Mouse (Mus musculus): ENCODE measurements at regions not wholly inside any gene's neighbourhood (a gene's known extent, or its start where the extent isn't known, plus 50 kb on each side); places are given as distances from the start of the nearest gene placed in this dataset.
A peak's percentile ranks its signal among the peaks of the same experiment; 100 is the strongest.

DNA sequence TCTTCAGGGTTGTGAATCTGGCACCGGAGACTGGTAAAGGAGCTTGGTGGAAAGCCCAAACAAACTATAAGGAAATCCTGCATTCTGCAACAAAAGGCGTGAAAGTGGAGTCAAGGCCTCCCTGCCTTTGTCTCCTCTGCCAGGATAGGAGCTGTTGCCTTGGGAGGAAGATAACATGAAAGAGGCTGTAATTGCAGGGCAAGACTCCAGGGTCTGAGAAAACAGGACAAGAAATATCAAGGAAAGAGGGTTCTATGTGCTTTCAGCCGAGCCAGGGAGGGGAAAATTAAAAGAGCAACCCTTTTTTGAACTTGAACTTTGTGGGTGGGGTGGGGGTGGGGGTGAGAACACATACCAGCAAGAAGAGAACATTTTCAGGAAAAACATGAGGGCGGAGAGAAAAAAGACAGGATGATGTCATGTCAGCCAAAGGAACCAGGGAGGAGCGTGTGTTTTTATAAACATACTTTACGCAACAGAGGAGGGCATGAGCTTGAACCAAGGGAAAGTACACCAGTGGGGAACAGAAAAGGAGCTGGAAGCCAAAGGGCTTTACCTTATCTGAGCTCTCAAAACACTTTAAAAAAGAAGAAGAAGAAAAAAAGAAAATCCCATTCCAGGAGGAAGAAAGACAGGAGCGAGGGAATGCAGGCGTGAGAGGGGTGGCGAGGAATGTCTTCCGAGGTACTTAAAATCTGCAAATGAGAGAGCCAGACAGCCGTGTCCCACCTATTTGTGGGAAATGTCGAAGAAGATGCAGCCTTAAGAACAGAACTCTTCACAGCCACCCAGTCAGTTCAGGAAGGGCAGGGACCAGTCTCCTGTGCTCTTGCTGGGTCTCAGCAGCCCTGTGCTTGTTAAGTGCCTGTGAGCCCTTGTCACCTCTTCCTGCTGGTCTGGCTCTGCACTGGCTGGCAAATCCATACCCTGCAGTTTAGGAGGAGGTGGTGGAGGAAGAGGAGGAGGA is 66.2 kb upstream of the Irf2bp2 start:
- H3K36me3 ChIP-seq (ENCODE audit: control insufficient read depth, insufficient read depth, low read length), result no peaks in the 10 kb centered on the region
- H3K27ac ChIP-seq (ENCODE audit: low read depth, low read length), result peak overlapping the region; percentile 90
- peaks cover 62% of the 10 kb centered on the region for H3K4me1 ChIP-seq (ENCODE audit: control insufficient read depth, insufficient read depth, low read length)
- 26% methylated on average over 12 of the region's 12 CpGs for WGBS
- H3K9ac ChIP-seq (ENCODE audit: low read depth, low read length), result peak overlapping the region; percentile 44; the same call in 1 of the 2 replicates
- 0 out of 2 replicates have a peak overlapping the region, but pooled peaks have one; percentile 2 for H3K4me3 ChIP-seq (ENCODE audit: low read length)
- H3K4me2 ChIP-seq (replicated peaks; ENCODE audit: low read depth, low read length), result peak overlapping the region; percentile 34
- no peaks in the 10 kb centered on the region for H3K9me3 ChIP-seq (ENCODE audit: control insufficient read depth, low read length)
- no peaks in the 10 kb centered on the region for H3K27me3 ChIP-seq (ENCODE audit: control insufficient read depth, insufficient read depth, low read length)
- peak; percentile 55; the same call in 1 of the 2 replicates for ATAC-seq (ENCODE audit: low FRiP score, low TSS enrichment)

DNA sequence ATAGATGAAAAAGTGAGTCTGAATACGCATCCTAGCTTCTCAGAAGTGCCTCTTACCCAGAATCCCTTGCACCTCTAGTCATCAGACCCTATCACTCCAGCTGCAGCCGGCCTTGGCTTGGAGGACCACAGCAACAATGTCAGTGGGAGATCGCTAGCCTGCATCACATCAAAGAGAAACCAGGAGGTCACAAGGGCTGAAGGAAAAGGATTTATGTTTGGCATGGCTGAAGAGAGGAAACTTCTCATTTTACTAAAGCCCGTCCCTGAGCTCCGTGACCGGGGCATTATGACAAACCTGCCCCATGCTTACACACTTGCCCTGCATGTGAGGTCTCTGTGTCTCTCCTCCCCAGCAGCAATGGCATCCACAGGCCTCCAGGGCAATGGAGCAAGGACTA is 63.8 kb upstream of the Irf2bp2 start:
- no peak overlapping the region for H3K4me2 ChIP-seq (replicated peaks; ENCODE audit: low read depth, low read length)
- ATAC-seq (ENCODE audit: low FRiP score, low TSS enrichment), result peak; percentile 51
- no peaks in the 10 kb centered on the region for H3K27me3 ChIP-seq (ENCODE audit: control insufficient read depth, insufficient read depth, low read length)
- H3K9ac ChIP-seq (ENCODE audit: low read depth, low read length), result no peak overlapping the region
- H3K4me3 ChIP-seq (ENCODE audit: low read length), result no peak overlapping the region
- peaks cover 38% of the 10 kb centered on the region for H3K4me1 ChIP-seq (ENCODE audit: control insufficient read depth, insufficient read depth, low read length)
- peak overlapping the region; percentile 47; the same call in 1 of the 2 replicates for H3K27ac ChIP-seq (ENCODE audit: low read depth, low read length)
- WGBS, result 12% methylated on average over 6 of the region's 6 CpGs
- no peaks in the 10 kb centered on the region for H3K36me3 ChIP-seq (ENCODE audit: control insufficient read depth, insufficient read depth, low read length)
- H3K9me3 ChIP-seq (ENCODE audit: control insufficient read depth, low read length), result no peaks in the 10 kb centered on the region

DNA sequence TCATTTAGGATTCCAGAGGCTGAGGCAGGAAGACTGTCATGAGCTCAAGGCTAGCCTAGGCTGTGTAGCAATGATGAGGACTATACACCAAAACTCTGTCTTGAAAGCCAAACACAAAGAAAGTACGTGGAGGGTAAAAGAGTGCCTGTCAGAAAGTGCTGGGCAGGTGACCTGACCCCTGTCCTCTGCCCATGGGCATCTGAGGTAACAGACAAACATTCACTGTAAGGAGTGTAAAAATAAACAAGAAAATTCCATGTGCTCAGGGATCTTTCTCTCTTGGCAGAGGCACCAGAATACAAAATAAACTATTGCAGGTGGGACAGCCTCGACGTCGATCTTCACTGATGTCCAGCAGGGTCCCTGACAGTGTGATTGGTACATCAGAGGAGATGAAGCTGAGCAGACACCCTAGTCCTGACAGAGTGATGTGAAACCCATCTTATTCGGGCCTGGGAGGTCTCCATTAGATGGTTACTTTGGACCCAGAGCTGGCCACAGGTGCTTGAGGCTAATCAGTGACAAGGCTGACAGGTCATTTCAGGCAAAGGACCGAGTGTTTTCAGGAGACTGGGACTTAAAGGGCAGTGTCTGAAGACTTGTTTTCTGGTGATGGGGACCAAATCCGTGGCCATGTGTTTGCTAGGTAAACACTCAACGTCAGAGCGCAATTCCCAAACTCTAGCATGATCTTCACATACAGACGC is 62.9 kb upstream of the Irf2bp2 start:
- Histone ChIP-seq H3K4me3 (ENCODE audit: low read length) (no peak overlapping the region), H3K36me3 (ENCODE audit: control insufficient read depth, insufficient read depth, low read length) (no peaks in the 10 kb centered on the region), H3K9ac (ENCODE audit: low read depth, low read length) (no peak overlapping the region), H3K4me2 (replicated peaks; ENCODE audit: low read depth, low read length) (no peak overlapping the region), H3K4me1 (ENCODE audit: control insufficient read depth, insufficient read depth, low read length) (peaks cover 30% of the 10 kb centered on the region), H3K27ac (ENCODE audit: low read depth, low read length) (no peak overlapping the region; the same call in 1 of the 2 replicates), H3K9me3 (ENCODE audit: control insufficient read depth, low read length) (no peaks in the 10 kb centered on the region), H3K27me3 (ENCODE audit: control insufficient read depth, insufficient read depth, low read length) (no peaks in the 10 kb centered on the region)
- ATAC-seq (ENCODE audit: low FRiP score, low TSS enrichment), result no peak
- 77% methylated on average over 10 of the region's 10 CpGs for WGBS

DNA sequence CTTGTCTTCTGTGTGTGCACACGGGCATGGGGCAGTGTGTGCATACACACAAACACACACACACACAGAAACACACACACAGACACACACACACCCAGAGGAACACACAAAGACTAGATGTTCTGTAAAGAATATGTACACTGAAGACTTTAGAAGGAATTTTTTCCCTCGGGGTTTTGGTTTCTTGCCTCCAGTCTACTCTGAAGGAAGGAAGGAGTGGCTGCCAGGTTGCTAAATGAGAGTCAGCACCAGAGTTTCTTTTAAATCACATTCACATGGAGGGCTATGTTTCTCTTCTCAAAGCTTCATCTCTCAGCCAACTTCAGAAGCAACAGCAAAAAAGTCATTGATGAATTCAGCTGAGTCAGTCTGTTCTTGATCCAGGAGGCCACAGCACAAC is 61.8 kb upstream of the Irf2bp2 start:
- WGBS, result 39% methylated on average over 2 of the region's 2 CpGs
- H3K9me3 ChIP-seq (ENCODE audit: control insufficient read depth, low read length), result no peaks in the 10 kb centered on the region
- H3K36me3 ChIP-seq (ENCODE audit: control insufficient read depth, insufficient read depth, low read length), result no peaks in the 10 kb centered on the region
- no peaks in the 10 kb centered on the region for H3K27me3 ChIP-seq (ENCODE audit: control insufficient read depth, insufficient read depth, low read length)
- H3K4me1 ChIP-seq (ENCODE audit: control insufficient read depth, insufficient read depth, low read length), result peaks cover 22% of the 10 kb centered on the region
- H3K4me2 ChIP-seq (replicated peaks; ENCODE audit: low read depth, low read length), result no peak overlapping the region
- 0 out of 2 replicates have a peak overlapping the region, but pooled peaks have one; percentile 4 for H3K27ac ChIP-seq (ENCODE audit: low read depth, low read length)
- no peak for ATAC-seq (ENCODE audit: low FRiP score, low TSS enrichment)
- H3K4me3 ChIP-seq (ENCODE audit: low read length), result no peak overlapping the region
- no peak overlapping the region for H3K9ac ChIP-seq (ENCODE audit: low read depth, low read length)

DNA sequence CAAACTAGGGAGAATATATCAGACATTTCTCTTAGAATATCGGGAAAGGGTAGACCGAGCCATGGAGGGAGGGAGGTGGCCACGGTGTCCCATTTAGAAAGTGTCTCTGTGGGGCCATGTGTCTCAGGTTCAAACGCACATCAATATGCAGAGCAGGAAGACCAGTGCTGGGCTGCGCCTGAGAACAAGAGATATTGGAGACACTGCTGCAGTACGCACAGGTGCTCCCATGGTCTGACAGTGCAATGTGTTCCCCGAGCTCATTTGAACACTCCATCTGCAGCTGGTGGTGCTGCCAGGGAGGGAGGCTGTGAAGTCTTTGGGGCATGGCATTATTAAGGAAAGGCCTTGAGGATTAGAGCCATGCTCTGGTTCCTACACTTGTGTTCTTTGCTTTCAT is 60.6 kb upstream of the Irf2bp2 start:
- no peaks in the 10 kb centered on the region for H3K27me3 ChIP-seq (ENCODE audit: control insufficient read depth, insufficient read depth, low read length)
- H3K9ac ChIP-seq (ENCODE audit: low read depth, low read length), result no peak overlapping the region
- no peak overlapping the region for H3K4me3 ChIP-seq (ENCODE audit: low read length)
- no peak overlapping the region for H3K4me2 ChIP-seq (replicated peaks; ENCODE audit: low read depth, low read length)
- no peaks in the 10 kb centered on the region for H3K9me3 ChIP-seq (ENCODE audit: control insufficient read depth, low read length)
- H3K4me1 ChIP-seq (ENCODE audit: control insufficient read depth, insufficient read depth, low read length), result peaks cover 10% of the 10 kb centered on the region
- no peaks in the 10 kb centered on the region for H3K36me3 ChIP-seq (ENCODE audit: control insufficient read depth, insufficient read depth, low read length)
- H3K27ac ChIP-seq (ENCODE audit: low read depth, low read length), result no peak overlapping the region
- 81% methylated on average over 7 of the region's 7 CpGs for WGBS
- ATAC-seq (ENCODE audit: low FRiP score, low TSS enrichment), result no peak

DNA sequence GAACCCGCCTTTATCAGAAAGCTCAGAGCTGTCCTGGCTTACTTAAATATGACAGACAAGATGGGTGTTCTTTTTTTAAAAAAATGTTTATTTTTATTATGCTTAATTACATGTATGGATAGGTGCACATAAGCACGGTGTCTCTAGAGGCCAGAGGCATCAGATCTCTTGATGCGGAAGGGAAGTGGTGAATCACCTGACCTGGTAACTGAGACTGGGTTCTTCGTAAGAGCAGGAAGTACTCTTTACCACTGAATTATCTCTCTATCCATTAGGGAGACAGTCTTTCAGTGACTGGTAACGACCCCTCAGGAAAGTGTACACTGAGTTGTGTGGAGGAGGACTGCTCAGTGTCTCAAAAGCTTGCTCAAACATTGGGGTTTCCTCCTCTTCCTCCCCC is 58.4 kb upstream of the Irf2bp2 start:
- Histone ChIP-seq H3K4me3 (ENCODE audit: low read length) (no peak overlapping the region), H3K9me3 (ENCODE audit: control insufficient read depth, low read length) (no peaks in the 10 kb centered on the region), H3K9ac (ENCODE audit: low read depth, low read length) (no peak overlapping the region), H3K27me3 (ENCODE audit: control insufficient read depth, insufficient read depth, low read length) (no peaks in the 10 kb centered on the region), H3K36me3 (ENCODE audit: control insufficient read depth, insufficient read depth, low read length) (no peaks in the 10 kb centered on the region), H3K4me1 (ENCODE audit: control insufficient read depth, insufficient read depth, low read length) (peaks cover 5% of the 10 kb centered on the region; the same call in 1 of the 2 replicates), H3K4me2 (replicated peaks; ENCODE audit: low read depth, low read length) (no peak overlapping the region), H3K27ac (ENCODE audit: low read depth, low read length) (no peak overlapping the region)
- WGBS, result 66% methylated on average over 5 of the region's 5 CpGs
- no peak for ATAC-seq (ENCODE audit: low FRiP score, low TSS enrichment)

DNA sequence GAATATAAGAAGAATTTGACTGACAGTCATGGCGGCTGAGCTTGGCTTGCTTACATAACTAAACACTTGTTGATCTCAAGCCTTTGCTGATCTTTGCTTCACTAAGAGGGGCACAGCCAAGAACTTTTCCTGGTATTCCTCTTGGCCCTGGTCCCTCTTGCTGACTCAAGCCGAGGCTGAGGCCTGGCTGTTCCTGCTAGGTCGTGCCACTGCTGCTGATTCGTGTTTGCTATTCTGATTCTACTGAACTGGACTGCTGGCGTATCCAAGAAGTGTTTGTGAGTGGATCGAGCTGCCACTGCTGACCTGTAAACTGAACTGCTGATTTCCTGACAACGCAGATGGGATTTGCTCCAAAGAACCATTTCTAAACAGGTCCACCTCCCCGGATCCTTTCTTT is 57.2 kb upstream of the Irf2bp2 start:
- ATAC-seq (ENCODE audit: low FRiP score, low TSS enrichment), result no peak
- no peak overlapping the region for H3K4me2 ChIP-seq (replicated peaks; ENCODE audit: low read depth, low read length)
- H3K4me1 ChIP-seq (ENCODE audit: control insufficient read depth, insufficient read depth, low read length), result peaks cover 5% of the 10 kb centered on the region; the same call in 1 of the 2 replicates
- no peaks in the 10 kb centered on the region for H3K27me3 ChIP-seq (ENCODE audit: control insufficient read depth, insufficient read depth, low read length)
- no peak overlapping the region for H3K9ac ChIP-seq (ENCODE audit: low read depth, low read length)
- no peak overlapping the region for H3K4me3 ChIP-seq (ENCODE audit: low read length)
- H3K36me3 ChIP-seq (ENCODE audit: control insufficient read depth, insufficient read depth, low read length), result no peaks in the 10 kb centered on the region
- 84% methylated on average over 8 of the region's 8 CpGs for WGBS
- no peaks in the 10 kb centered on the region for H3K9me3 ChIP-seq (ENCODE audit: control insufficient read depth, low read length)
- H3K27ac ChIP-seq (ENCODE audit: low read depth, low read length), result no peak overlapping the region

DNA sequence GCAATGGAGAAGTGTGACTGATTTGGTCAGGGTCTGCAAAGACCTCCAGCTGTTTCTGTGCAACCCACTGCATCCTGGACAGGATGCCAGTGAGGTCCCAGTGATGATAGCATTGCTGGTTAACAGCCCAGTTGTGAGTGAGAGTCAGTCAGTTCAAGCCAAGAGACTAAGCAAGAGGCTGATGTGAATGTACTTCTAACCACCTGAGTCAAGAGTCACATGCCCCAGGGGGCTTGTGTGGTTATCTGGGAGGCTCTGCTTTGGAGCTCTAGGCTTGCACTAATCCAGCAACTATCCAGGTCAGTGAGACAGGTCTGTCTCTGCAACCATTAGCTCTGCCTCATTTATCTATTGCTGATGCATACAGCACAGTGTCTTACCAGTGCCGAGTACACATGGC is 55.5 kb upstream of the Irf2bp2 start:
- H3K4me2 ChIP-seq (replicated peaks; ENCODE audit: low read depth, low read length), result no peak overlapping the region
- no peaks in the 10 kb centered on the region for H3K9me3 ChIP-seq (ENCODE audit: control insufficient read depth, low read length)
- no peaks in the 10 kb centered on the region for H3K4me1 ChIP-seq (ENCODE audit: control insufficient read depth, insufficient read depth, low read length)
- H3K36me3 ChIP-seq (ENCODE audit: control insufficient read depth, insufficient read depth, low read length), result no peaks in the 10 kb centered on the region
- H3K27me3 ChIP-seq (ENCODE audit: control insufficient read depth, insufficient read depth, low read length), result no peaks in the 10 kb centered on the region
- no peak overlapping the region for H3K27ac ChIP-seq (ENCODE audit: low read depth, low read length)
- no peak overlapping the region for H3K4me3 ChIP-seq (ENCODE audit: low read length)
- ATAC-seq (ENCODE audit: low FRiP score, low TSS enrichment), result no peak
- no peak overlapping the region for H3K9ac ChIP-seq (ENCODE audit: low read depth, low read length)
- WGBS, result 81% methylated on average over 1 of the region's 1 CpGs

DNA sequence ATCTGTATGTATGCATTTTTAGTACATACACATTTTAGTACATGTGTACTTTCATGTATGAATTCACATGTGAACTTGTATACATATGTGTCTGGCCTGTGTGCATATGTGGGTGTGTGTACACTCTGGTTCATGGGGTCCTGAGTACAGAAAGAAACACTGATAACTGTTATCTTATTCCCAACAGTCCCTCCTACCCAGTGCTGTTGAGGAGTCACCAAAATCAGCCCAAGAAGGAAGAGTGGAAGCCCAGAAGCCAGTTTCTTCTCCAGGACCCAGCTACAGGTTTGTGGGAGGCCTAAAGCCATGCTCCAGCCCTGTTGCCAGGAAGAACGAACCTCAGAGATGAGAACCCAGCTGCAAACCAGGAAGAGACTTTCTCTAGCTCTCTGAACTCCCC is 53.6 kb upstream of the Irf2bp2 start:
- H3K27me3 ChIP-seq (ENCODE audit: control insufficient read depth, insufficient read depth, low read length), result no peaks in the 10 kb centered on the region
- H3K4me3 ChIP-seq (ENCODE audit: low read length), result no peak overlapping the region
- H3K36me3 ChIP-seq (ENCODE audit: control insufficient read depth, insufficient read depth, low read length), result no peaks in the 10 kb centered on the region
- no peak for ATAC-seq (ENCODE audit: low FRiP score, low TSS enrichment)
- 64% methylated on average over 1 of the region's 1 CpGs for WGBS
- H3K9ac ChIP-seq (ENCODE audit: low read depth, low read length), result no peak overlapping the region
- H3K4me1 ChIP-seq (ENCODE audit: control insufficient read depth, insufficient read depth, low read length), result no peaks in the 10 kb centered on the region
- H3K9me3 ChIP-seq (ENCODE audit: control insufficient read depth, low read length), result peaks cover 4% of the 10 kb centered on the region; the same call in 1 of the 2 replicates
- H3K27ac ChIP-seq (ENCODE audit: low read depth, low read length), result no peak overlapping the region
- no peak overlapping the region for H3K4me2 ChIP-seq (replicated peaks; ENCODE audit: low read depth, low read length)
